Comparison of ENCODE assay signal across 17 mouse cellular contexts in genomic region chr8:125665183-125665875, GRCm38 (mm10). TPM values are rescaled to one million over a fixed set of nuclear protein-coding genes. Genes with fewer than 3 reads are reported as not detected.
DNase-seq lines count a peak whose midpoint lies in the region; ATAC-seq lines count a peak whose summit lies in the region.
"Had no signal": no experiment of that assay in that cellular context is flagged by ENCODE, and none has a peak within 500 bp of the region (broad histone marks: within the 10 kb centered on the region; RNA-seq: fewer than 3 reads in every experiment).

No protein-coding gene starts in this region.

- H3K4me3 ChIP-seq in heart, embryonic 14.5 days (ENCODE audit: control insufficient read depth in 1 of 2, insufficient read depth in 1 of 2, low read depth in 1 of 2, low read length in 2 of 2) = no peak overlapping the region
- H3K4me3 ChIP-seq in midbrain, embryonic 10.5 days = no peak overlapping the region
- H3K4me3 ChIP-seq in midbrain, embryonic 15.5 days = no peak overlapping the region
- H3K4me3 ChIP-seq: forebrain, embryonic 13.5 days; liver, embryonic 15.5 days; neural tube, embryonic 15.5 days had no signal

- no peak for DNase-seq in heart, postnatal 25 days (ENCODE audit: low spot score)
- DNase-seq in midbrain, embryonic 10.5 days (ENCODE audit: low spot score) = no peak
- DNase-seq in WW6 (ENCODE audit: low read depth, low spot score) = peak; percentile 53
- no peak for DNase-seq in cerebellum, postnatal 10 days
- DNase-seq in right cerebral cortex, postnatal 10 days (ENCODE audit: low spot score in 2 of 2) = no peak
- DNase-seq: cerebellum, adult 9-10 months; gastrocnemius, postnatal 36 days; kidney, adult 18-20 months; kidney, postnatal 14 days; lung, postnatal 36 days; right cerebral cortex, postnatal 4 days; thymus, postnatal 25 days had no signal

- H3K9me3 ChIP-seq in heart, embryonic 14.5 days (ENCODE audit: control insufficient read depth, low read length) = peaks cover 1% of the 10 kb centered on the region
- peaks cover 10% of the 10 kb centered on the region for H3K9me3 ChIP-seq in midbrain, embryonic 10.5 days (replicated peaks)
- peaks cover under 1% of the 10 kb centered on the region; the same call in 1 of the 2 replicates for H3K9me3 ChIP-seq in midbrain, embryonic 15.5 days

- peaks cover 26 to 46% of the 10 kb centered on the region in 2 experiments for H3K4me1 ChIP-seq in heart, embryonic 14.5 days (ENCODE audit: control insufficient read depth in 2 of 2, insufficient read depth in 2 of 2, low read length in 2 of 2)
- peaks cover 52% of the 10 kb centered on the region for H3K4me1 ChIP-seq in midbrain, embryonic 10.5 days
- peaks cover 25% of the 10 kb centered on the region for H3K4me1 ChIP-seq in midbrain, embryonic 15.5 days

- H3K4me2 ChIP-seq in heart, embryonic 14.5 days (ENCODE audit: low read length) = peak overlapping the region; percentile 32
- no peak overlapping the region for H3K4me2 ChIP-seq in midbrain, embryonic 15.5 days
- H3K4me2 ChIP-seq: forebrain, embryonic 13.5 days; liver, embryonic 15.5 days; neural tube, embryonic 15.5 days had no signal

- H3K36me3 ChIP-seq in heart, embryonic 14.5 days (ENCODE audit: control insufficient read depth, insufficient read depth, low read length) = no peaks in the 10 kb centered on the region
- peaks cover 3% of the 10 kb centered on the region for H3K36me3 ChIP-seq in midbrain, embryonic 10.5 days
- H3K36me3 ChIP-seq in midbrain, embryonic 15.5 days (replicated peaks) = no peaks in the 10 kb centered on the region
- H3K36me3 ChIP-seq: liver, embryonic 15.5 days; neural tube, embryonic 15.5 days had no signal

- no peaks in the 10 kb centered on the region for H3K27me3 ChIP-seq in heart, embryonic 14.5 days (ENCODE audit: control insufficient read depth, insufficient read depth, low read length)
- peaks cover 30% of the 10 kb centered on the region for H3K27me3 ChIP-seq in midbrain, embryonic 10.5 days (ENCODE audit: low read depth, poor library complexity, severe bottlenecking)
- H3K27me3 ChIP-seq in midbrain, embryonic 15.5 days (replicated peaks) = 0 out of 2 replicates have a peak, but pooled peaks cover 6% of the 10 kb centered on the region
- H3K27me3 ChIP-seq: liver, embryonic 15.5 days; neural tube, embryonic 15.5 days had no signal

- H3K27ac ChIP-seq in heart, embryonic 14.5 days (replicated peaks in 1 of 2; ENCODE audit: control insufficient read depth in 1 of 2, insufficient read depth in 1 of 2, low read depth in 2 of 2, low read length in 2 of 2) = peak overlapping the region; percentile 91 to 92
- peak overlapping the region; percentile 61; the same call in 1 of the 2 replicates for H3K27ac ChIP-seq in midbrain, embryonic 10.5 days (replicated peaks)
- no peak overlapping the region for H3K27ac ChIP-seq in midbrain, embryonic 15.5 days
- H3K27ac ChIP-seq: forebrain, embryonic 13.5 days; liver, embryonic 15.5 days; neural tube, embryonic 15.5 days had no signal

- 55% methylated on average over 8 of the region's 8 CpGs for whole genome bisulfite sequencing in heart, embryonic 14.5 days
- 51% methylated on average over 8 of the region's 8 CpGs for WGBS in midbrain, embryonic 10.5 days
- WGBS in midbrain, embryonic 15.5 days = 36% methylated on average over 8 of the region's 8 CpGs

- no peak for ATAC-seq in heart, embryonic 14.5 days (ENCODE audit: insufficient number of reproducible peaks, insufficient read depth, low FRiP score, low read depth)
- no peak for ATAC-seq in midbrain, embryonic 15.5 days (replicated peaks)
- ATAC-seq: forebrain, embryonic 13.5 days had no signal

- H3K9ac ChIP-seq in heart, embryonic 14.5 days (ENCODE audit: low read length) = no peak overlapping the region
- H3K9ac ChIP-seq in midbrain, embryonic 15.5 days = no peak overlapping the region
- H3K9ac ChIP-seq: forebrain, embryonic 13.5 days; liver, embryonic 15.5 days; neural tube, embryonic 15.5 days had no signal

- intact Hi-C loops in heart, postnatal 25 days (cut with DNase I) = loop anchor here (5.0 kb wide), 2 partner anchors 57 to 88 kb away; no protein-coding TSS in a partner anchor

RNA-seq across cellular contexts. Expression of gene Map10, which starts 4.3 kb away (rescaled TPM):
- polyA plus RNA-seq in heart, embryonic 14.5 days (2014; fragmentation: Nextera tagmentation; extraction: Ambion mirVana) = 7.8 and 8.0 TPM in 2 replicates
- 1 to 10 TPM; 5.2 to 5.8 TPM for total RNA-seq in heart, postnatal 25 days (2021)
- 7.8 and 8.0 TPM in 2 replicates for polyA plus RNA-seq in midbrain, embryonic 10.5 days (2016; fragmentation: Nextera tagmentation; extraction: Ambion mirVana)
- polyA plus RNA-seq in midbrain, embryonic 15.5 days (2015; fragmentation: Nextera tagmentation; extraction: Ambion mirVana) = 8.9 and 9.3 TPM in 2 replicates
